Mouse (Mus musculus): Measurements from ENCODE around the gene Map3k6. TPM values are rescaled to one million over a fixed set of nuclear protein-coding genes. Genes with fewer than 3 reads are reported as not detected.

The Map3k6 gene
- polyA plus RNA-seq (2017; shearing (Covaris generic)), result not detected

GRCm38 (mm10) chr4:133240490-133240921 lies at the start of gene Map3k6:
Gene Map3k6, plus strand, starts transcription at chr4:133240818.

GRCm38 (mm10) chr4:133211751-133212561 lies 28.7 kb upstream of the Map3k6 start, which contains the start of the genes Cd164l2 and Gpr3:
Gene Cd164l2, plus strand, starts transcription at chr4:133212131.
Gene Gpr3, minus strand, starts transcription at chr4:133212536.

GRCm38 (mm10) chr4:133262882-133263281 lies 22.3 kb downstream of the Map3k6 start, which contains the start of gene Sytl1:
Gene Sytl1, minus strand, starts transcription at chr4:133263113.

DNA sequence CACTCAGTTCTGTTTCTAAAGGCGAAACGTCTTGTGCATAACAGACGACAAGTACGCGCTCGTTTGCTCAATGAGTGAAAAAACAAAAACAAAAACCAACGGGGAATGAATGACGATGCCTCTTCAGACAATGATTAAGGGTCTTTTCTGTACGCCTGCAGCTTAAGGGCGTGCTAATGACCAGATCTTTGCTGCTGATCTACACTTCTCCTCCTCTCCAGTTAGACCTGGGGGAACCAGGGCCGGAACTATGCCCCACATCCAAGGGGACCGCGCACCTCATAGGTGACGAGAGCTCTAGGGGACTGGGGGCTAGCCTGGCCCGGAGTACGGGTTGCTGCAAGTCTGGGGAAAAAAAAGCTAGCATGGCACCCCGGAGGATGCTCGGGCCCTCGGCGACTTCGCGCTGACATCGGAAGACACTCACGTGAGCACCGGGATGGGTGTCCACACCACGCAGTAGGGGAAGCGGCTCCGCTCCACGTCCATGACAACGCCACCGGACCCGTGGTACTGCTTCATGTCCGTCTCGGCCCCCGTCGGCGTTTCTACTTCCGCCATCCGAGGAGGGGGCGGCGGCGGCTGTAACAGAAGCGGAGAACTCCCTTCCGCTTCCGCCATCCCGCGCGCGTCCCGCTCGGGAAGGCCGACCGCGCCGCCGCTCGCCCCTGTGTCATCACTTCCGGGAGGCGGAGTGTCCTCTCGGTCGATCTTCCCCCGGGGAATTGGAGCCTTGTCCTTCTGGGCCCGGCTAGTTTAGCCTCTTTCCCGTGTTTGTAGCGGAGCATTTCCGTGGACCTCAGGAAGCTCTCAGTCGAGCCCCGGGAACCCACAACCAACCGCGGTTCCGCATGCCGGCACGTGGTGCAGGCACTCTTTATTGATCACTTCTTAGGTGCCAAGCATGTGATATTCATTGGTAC lies 36.7 kb downstream of the Map3k6 start, which contains the start of gene Tmem222:
TSS of gene Tmem222 (minus strand) at position 689 of the 923 bp plus-strand sequence.

Other genes starting within 250 kb of the Map3k6 start
- gene Ahdc1, start 229.6 kb upstream of the Map3k6 start, polyA plus RNA-seq (2017; shearing (Covaris generic)), result 6.8 TPM
- gene Wasf2, start 110.3 kb upstream of the Map3k6 start, polyA plus RNA-seq (2017; shearing (Covaris generic)), result 93.6 TPM
- gene Cd164l2, start 28.7 kb upstream of the Map3k6 start, polyA plus RNA-seq (2017; shearing (Covaris generic)), result not detected
- not detected for gene Gpr3, start 28.3 kb upstream of the Map3k6 start, polyA plus RNA-seq (2017; shearing (Covaris generic))
- gene Sytl1, start 22.3 kb downstream of the Map3k6 start, polyA plus RNA-seq (2017; shearing (Covaris generic)), result 53.8 TPM
- gene Tmem222, start 37.0 kb downstream of the Map3k6 start, polyA plus RNA-seq (2017; shearing (Covaris generic)), result 76.5 TPM
- gene Wdtc1, start 112.7 kb downstream of the Map3k6 start, polyA plus RNA-seq (2017; shearing (Covaris generic)), result 6.4 TPM
- 19.4 TPM for gene Slc9a1, start 128.9 kb downstream of the Map3k6 start, polyA plus RNA-seq (2017; shearing (Covaris generic))
- not detected for gene Tent5b, start 239.3 kb downstream of the Map3k6 start, polyA plus RNA-seq (2017; shearing (Covaris generic))